Mouse (Mus musculus) kidney, postnatal 0 days (tissue): ENCODE measurements around the gene Casp2. TPM values are rescaled to one million over a fixed set of nuclear protein-coding genes. Genes with fewer than 3 reads are reported as not detected.
A peak's percentile ranks its signal among the peaks of the same experiment; 100 is the strongest.

Experiments used
- ATAC-seq: fragments of 200-750 bp; cut with Nextera tagmentation; replicated peaks from 2 replicates; pipeline ENCODE4 v1.8.0; 2017; ENCODE audit warnings: low read depth, moderate number of reproducible peaks, moderate TSS enrichment, moderate library complexity; ENCODE audit not compliant: low FRiP score
- DNase-seq: peaks from one replicate; pipeline ENCODE4 v3.0.0-alpha.2; 2016; ENCODE audit warnings: low spot score
- H3K27ac ChIP-seq: fragments of 300-500 bp; sonication (generic); 2 replicates; pipeline ENCODE4 v1.5.1; 2014; ENCODE audit warnings: mild to moderate bottlenecking
- H3K27me3 ChIP-seq: fragments of 300-500 bp; sonication (generic); 2 replicates; pipeline ENCODE4 v1.6.1; 2014; ENCODE audit warnings: low read length, mixed read lengths; ENCODE audit not compliant: insufficient read depth
- H3K36me3 ChIP-seq: fragments of 300-500 bp; sonication (generic); 2 replicates; pipeline ENCODE4 v1.6.1; 2014; ENCODE audit warnings: low read length, mixed read lengths; ENCODE audit not compliant: insufficient read depth
- H3K4me1 ChIP-seq: fragments of 300-500 bp; sonication (generic); replicated peaks from 2 replicates; pipeline ENCODE4 v1.6.1; 2014; ENCODE audit warnings: antibody characterized with exemption, low read length, mixed read lengths; ENCODE audit not compliant: insufficient read depth
- H3K4me2 ChIP-seq: fragments of 300-500 bp; sonication (generic); 2 replicates; pipeline ENCODE4 v1.6.1; 2014; ENCODE audit warnings: mild to moderate bottlenecking, low read length, moderate library complexity, mixed read lengths
- H3K4me3 ChIP-seq: fragments of 300-500 bp; sonication (generic); replicated peaks from 2 replicates; pipeline ENCODE4 v1.5.1; 2014; ENCODE audit warnings: low read depth, low read length
- H3K9ac ChIP-seq: fragments of 300-500 bp; sonication (generic); 2 replicates; pipeline ENCODE4 v1.6.1; 2014; ENCODE audit warnings: low read depth, low read length
- H3K9me3 ChIP-seq: fragments of 300-500 bp; sonication (generic); replicated peaks from 2 replicates; pipeline ENCODE4 v1.6.1; 2016; ENCODE audit warnings: low read length, inconsistent platforms, mixed read lengths
- CTCF ChIP-seq: IDR thresholded peaks from 2 replicates; pipeline ENCODE4 v1.5.1; 2016; ENCODE audit warnings: antibody characterized with exemption, low read depth, mild to moderate bottlenecking, moderate library complexity
- WGBS: fragments of 180-500 bp; shearing (Covaris S2); extraction: QIAGEN DNeasy Blood & Tissue Kit; methylation state at CpG from one replicate; pipeline ENCODE4 v1.1.7; 2014; 5-methylcytosine and 5-hydroxymethylcytosine counted together
- polyA plus RNA-seq: library from polyadenylated mRNA; unstranded; fragments of >200 nt; fragmentation: Nextera tagmentation; extraction: Ambion mirVana; gene quantifications from 2 replicates; pipeline ENCODE4 v1.2.1, GENCODE M21; 2015

The Casp2 gene
- polyA plus RNA-seq, 1 experiment from 2014 or later, result 38.2 TPM

- H3K4me2 ChIP-seq, result no peak overlapping the region
- H3K9me3 ChIP-seq, result no peaks in the 10 kb centered on the region
- H3K4me1 ChIP-seq, result no peaks in the 10 kb centered on the region
- WGBS, result 89% methylated on average over 3 of the region's 3 CpGs
- DNase-seq (no peak), ATAC-seq (no peak)
- H3K9ac ChIP-seq, result no peak overlapping the region
- H3K4me3 ChIP-seq, result no peak overlapping the region
- no peak for TF ChIP-seq CTCF
- H3K36me3 ChIP-seq, result no peaks in the 10 kb centered on the region
- no peaks in the 10 kb centered on the region for H3K27me3 ChIP-seq
- no peak overlapping the region for H3K27ac ChIP-seq
These were observed 33.6 kb upstream of the Casp2 start for GRCm38 (mm10) chr6:42231191-42231590.

GRCm38 (mm10) chr6:42237276-42237805 lies 27.4 kb upstream of the Casp2 start:
- no peaks in the 10 kb centered on the region for H3K27me3 ChIP-seq
- 72% methylated on average over 6 of the region's 6 CpGs for WGBS
- ATAC-seq, result no peak

GRCm38 (mm10) chr6:42241311-42242045 lies 23.3 kb upstream of the Casp2 start:
- H3K27ac ChIP-seq, result no peak overlapping the region
- H3K4me1 ChIP-seq, result 0 out of 2 replicates have a peak, but pooled peaks cover 3% of the 10 kb centered on the region
- ATAC-seq (no peak), DNase-seq (no peak)
- no peaks in the 10 kb centered on the region for H3K9me3 ChIP-seq
- no peak overlapping the region for H3K9ac ChIP-seq
- H3K36me3 ChIP-seq, result no peaks in the 10 kb centered on the region
- H3K27me3 ChIP-seq, result no peaks in the 10 kb centered on the region
- H3K4me2 ChIP-seq, result no peak overlapping the region
- TF ChIP-seq CTCF, result no peak
- H3K4me3 ChIP-seq, result no peak overlapping the region
- 77% methylated on average over 6 of the region's 6 CpGs for WGBS

More at GRCm38 (mm10) chr6:42237276-42237805, 27.4 kb upstream of the Casp2 start:
- H3K4me3 ChIP-seq, result no peak overlapping the region
- no peak overlapping the region for H3K9ac ChIP-seq
- H3K4me2 ChIP-seq, result no peak overlapping the region
- H3K9me3 ChIP-seq, result no peaks in the 10 kb centered on the region
- no peak for TF ChIP-seq CTCF
- H3K27ac ChIP-seq, result no peak overlapping the region
- no peak for DNase-seq
- H3K4me1 ChIP-seq, result no peaks in the 10 kb centered on the region
- no peaks in the 10 kb centered on the region for H3K36me3 ChIP-seq

- H3K9ac ChIP-seq, result peak within 1 kb of the TSS; percentile 53; the same call in 1 of the 2 replicates
- ATAC-seq (peak; percentile 100), DNase-seq (peak; percentile 96)
- peak within 1 kb of the TSS; percentile 79 for H3K4me2 ChIP-seq
- no peak for TF ChIP-seq CTCF
- H3K9me3 ChIP-seq, result no peaks in the 10 kb centered on the region
- no peaks in the 10 kb centered on the region for H3K27me3 ChIP-seq
- H3K27ac ChIP-seq, result no peak within 1 kb of the TSS
- H3K36me3 ChIP-seq, result no peaks in the 10 kb centered on the region
- peak within 1 kb of the TSS; percentile 43 for H3K4me3 ChIP-seq
- WGBS, result 4% methylated on average over 28 of the region's 28 CpGs
- H3K4me1 ChIP-seq, result 0 out of 2 replicates have a peak, but pooled peaks cover 3% of the 10 kb centered on the region
These were observed 19.0 kb upstream of the Casp2 start, which contains the start of gene Gstk1 for GRCm38 (mm10) chr6:42245711-42246353. TSS of gene Gstk1 (plus strand) at chr6:42245935.

- Histone ChIP-seq H3K4me1 (0 out of 2 replicates have a peak, but pooled peaks cover 3% of the 10 kb centered on the region), H3K9ac (no peak overlapping the region), H3K9me3 (no peaks in the 10 kb centered on the region), H3K27ac (no peak overlapping the region), H3K4me3 (no peak overlapping the region), H3K4me2 (peak overlapping the region; percentile 30; the same call in 1 of the 2 replicates), H3K36me3 (no peaks in the 10 kb centered on the region), H3K27me3 (no peaks in the 10 kb centered on the region)
- WGBS, result 18% methylated on average over 8 of the region's 8 CpGs
- ATAC-seq (peak; percentile 19; the same call in 1 of the 2 replicates), DNase-seq (peak; percentile 36)
- TF ChIP-seq CTCF, result no peak
These were observed 17.6 kb upstream of the Casp2 start for GRCm38 (mm10) chr6:42247173-42247572.

- TF ChIP-seq CTCF, result no peak
- H3K27me3 ChIP-seq, result no peaks in the 10 kb centered on the region
- WGBS, result 90% methylated on average over 1 of the region's 1 CpGs
- H3K4me1 ChIP-seq, result 0 out of 2 replicates have a peak, but pooled peaks cover 3% of the 10 kb centered on the region
- no peaks in the 10 kb centered on the region for H3K9me3 ChIP-seq
- ATAC-seq, result no peak
- no peak overlapping the region for H3K4me3 ChIP-seq
- no peak overlapping the region for H3K27ac ChIP-seq
- no peak overlapping the region for H3K9ac ChIP-seq
- no peak overlapping the region for H3K4me2 ChIP-seq
- H3K36me3 ChIP-seq, result no peaks in the 10 kb centered on the region
- no peak for DNase-seq
These were observed 16.8 kb upstream of the Casp2 start for GRCm38 (mm10) chr6:42247981-42248380.
